Mouse (Mus musculus) neural tube, embryonic 12.5 days (tissue): ENCODE data around the gene Itgb7. TPM values are rescaled to one million over a fixed set of nuclear protein-coding genes. Genes with fewer than 3 reads are reported as not detected.

Source experiments
- ATAC-seq: fragments of 200-750 bp; cut with Nextera tagmentation; 2 replicates; pipeline ENCODE4 v1.8.0; 2017; ENCODE audit warnings: low read depth, mild to moderate bottlenecking, moderate TSS enrichment, moderate library complexity; ENCODE audit not compliant: low FRiP score
- H3K27ac ChIP-seq: fragments of 300-500 bp; sonication (generic); 2 replicates; pipeline ENCODE4 v1.5.1; 2016
- H3K27me3 ChIP-seq: fragments of 300-500 bp; sonication (generic); replicated peaks from 2 replicates; pipeline ENCODE4 v1.6.1; 2016; ENCODE audit warnings: mild to moderate bottlenecking
- H3K36me3 ChIP-seq: fragments of 300-500 bp; sonication (generic); 2 replicates; pipeline ENCODE4 v1.6.1; 2016; ENCODE audit warnings: mild to moderate bottlenecking
- H3K4me1 ChIP-seq: fragments of 300-500 bp; sonication (generic); 2 replicates; pipeline ENCODE4 v1.6.1; 2016
- H3K4me2 ChIP-seq: fragments of 300-500 bp; sonication (generic); replicated peaks from 2 replicates; pipeline ENCODE4 v1.6.1; 2016; ENCODE audit warnings: mild to moderate bottlenecking
- H3K4me3 ChIP-seq: fragments of 300-500 bp; sonication (generic); 2 replicates; pipeline ENCODE4 v1.5.1; 2016
- H3K9ac ChIP-seq: fragments of 300-500 bp; sonication (generic); 2 replicates; pipeline ENCODE4 v1.6.1; 2016; ENCODE audit warnings: mild to moderate bottlenecking
- H3K9me3 ChIP-seq: fragments of 300-500 bp; sonication (generic); 2 replicates; pipeline ENCODE4 v1.6.1; 2016; ENCODE audit warnings: mild to moderate bottlenecking
- WGBS: fragments of 180-500 bp; shearing (Covaris S2); methylation state at CpG from one replicate; pipeline ENCODE4 v1.1.7; 2016; 5-methylcytosine and 5-hydroxymethylcytosine counted together
- polyA plus RNA-seq: library from polyadenylated mRNA; unstranded; fragments of >200 nt; fragmentation: Nextera tagmentation; extraction: Ambion mirVana; gene quantifications from 2 replicates; pipeline ENCODE4 v1.2.1, GENCODE M21; 2016

Gene Itgb7
- polyA plus RNA-seq, 1 experiment from 2014 or later, result 0.29 TPM

- H3K9ac ChIP-seq, result peak overlapping the region; percentile 61
- H3K4me2 ChIP-seq, result peak overlapping the region; percentile 97
- peaks cover 61% of the 10 kb centered on the region for H3K4me1 ChIP-seq
- peak overlapping the region; percentile 56 for H3K4me3 ChIP-seq
- WGBS, result under 1% methylated on average over 57 of the region's 65 CpGs
- peaks cover 48% of the 10 kb centered on the region for H3K27me3 ChIP-seq
- H3K36me3 ChIP-seq, result no peaks in the 10 kb centered on the region
- ATAC-seq, result peak; percentile 23; the same call in 1 of the 2 replicates
- H3K9me3 ChIP-seq, result no peaks in the 10 kb centered on the region
- H3K27ac ChIP-seq, result peak overlapping the region; percentile 42; the same call in 1 of the 2 replicates
These were observed 15.7 kb upstream of the Itgb7 start for GRCm38 (mm10) chr15:102247252-102248130.

DNA sequence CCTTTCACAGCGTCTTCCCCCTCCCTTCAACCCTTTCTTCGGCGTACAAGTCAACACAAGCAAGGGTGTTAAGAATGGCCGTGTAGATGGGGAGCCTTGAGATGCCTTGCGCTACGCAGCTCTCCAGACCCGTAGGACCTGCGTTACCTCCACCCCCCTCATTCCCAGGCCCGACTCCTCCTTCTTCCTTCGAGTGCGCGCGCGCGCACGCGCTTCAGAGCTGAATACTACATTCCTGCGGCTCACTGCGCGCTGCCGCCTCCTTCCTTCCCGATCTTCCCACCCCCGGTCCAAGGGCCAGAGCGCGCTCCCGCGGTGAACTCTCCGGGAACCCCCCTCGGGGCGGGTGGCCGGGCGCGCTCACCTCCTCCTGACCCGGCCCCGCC lies 15.1 kb upstream of the Itgb7 start:
- Histone ChIP-seq H3K9me3 (no peaks in the 10 kb centered on the region), H3K4me3 (peak overlapping the region; percentile 56), H3K9ac (peak overlapping the region; percentile 61), H3K27me3 (peaks cover 52% of the 10 kb centered on the region), H3K27ac (no peak overlapping the region), H3K4me2 (peak overlapping the region; percentile 97), H3K36me3 (no peaks in the 10 kb centered on the region), H3K4me1 (peaks cover 61% of the 10 kb centered on the region)
- peak; percentile 69 for ATAC-seq
- under 1% methylated on average over 33 of the region's 35 CpGs for WGBS

DNA sequence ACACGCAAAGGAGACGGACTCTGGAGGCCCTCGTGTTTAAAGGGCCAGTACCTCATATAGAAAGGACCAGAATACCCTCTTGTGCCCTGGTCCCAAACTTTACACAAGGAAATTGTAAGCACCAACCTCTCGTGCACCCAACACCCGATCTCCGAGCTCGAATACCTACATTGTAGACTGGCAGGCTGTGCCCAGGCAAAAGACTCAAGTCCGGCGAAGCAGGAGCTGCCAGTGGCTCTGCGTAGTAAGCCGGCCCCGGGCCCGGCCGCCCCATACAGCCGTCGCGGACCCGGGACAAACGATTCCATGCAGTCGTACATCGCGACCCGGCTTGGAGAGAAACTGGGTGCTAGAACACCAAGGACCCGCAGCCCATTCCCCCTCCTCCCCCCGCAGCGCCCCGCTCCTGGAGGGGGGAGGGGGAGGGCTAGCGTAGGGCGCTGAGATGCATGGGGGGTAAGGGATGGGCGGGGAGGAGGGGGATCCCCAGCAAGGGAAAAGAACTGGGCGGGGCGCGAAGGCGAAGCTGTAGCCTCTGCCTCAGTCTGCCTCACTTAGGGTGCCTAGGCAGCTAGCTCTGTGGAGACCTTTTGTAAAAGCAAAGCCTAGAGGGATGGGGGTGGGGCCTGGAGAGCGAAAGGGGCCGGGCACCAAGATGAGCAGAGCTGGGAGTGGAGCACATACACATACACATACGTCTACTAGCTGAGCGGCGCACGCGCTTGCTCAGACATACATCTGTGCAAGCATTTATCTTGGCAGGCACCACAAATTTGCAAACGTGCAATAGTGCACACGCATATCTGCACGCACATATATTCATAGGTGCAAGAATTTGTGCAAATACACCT lies 14.4 kb upstream of the Itgb7 start:
- H3K27me3 ChIP-seq, result peaks cover 54% of the 10 kb centered on the region
- under 1% methylated on average over 41 of the region's 44 CpGs for WGBS
- H3K36me3 ChIP-seq, result no peaks in the 10 kb centered on the region
- H3K4me1 ChIP-seq, result peaks cover 61% of the 10 kb centered on the region
- H3K4me3 ChIP-seq, result peak overlapping the region; percentile 56
- peak overlapping the region; percentile 97 for H3K4me2 ChIP-seq
- ATAC-seq, result peak; percentile 76
- H3K9ac ChIP-seq, result peak overlapping the region; percentile 61
- H3K9me3 ChIP-seq, result no peaks in the 10 kb centered on the region
- H3K27ac ChIP-seq, result peak overlapping the region; percentile 59

GRCm38 (mm10) chr15:102245461-102245881 lies 13.7 kb upstream of the Itgb7 start:
- peaks cover 61% of the 10 kb centered on the region for H3K4me1 ChIP-seq
- 3% methylated on average over 14 of the region's 14 CpGs for WGBS
- no peaks in the 10 kb centered on the region for H3K9me3 ChIP-seq
- H3K36me3 ChIP-seq, result no peaks in the 10 kb centered on the region
- H3K9ac ChIP-seq, result peak overlapping the region; percentile 61
- peak overlapping the region; percentile 56 for H3K4me3 ChIP-seq
- ATAC-seq, result no peak
- H3K27me3 ChIP-seq, result peaks cover 54% of the 10 kb centered on the region
- peak overlapping the region; percentile 97 for H3K4me2 ChIP-seq
- H3K27ac ChIP-seq, result no peak overlapping the region

GRCm38 (mm10) chr15:102244306-102245191 lies 12.8 kb upstream of the Itgb7 start:
- H3K27ac ChIP-seq, result no peak overlapping the region
- peak overlapping the region; percentile 56 for H3K4me3 ChIP-seq
- H3K27me3 ChIP-seq, result peaks cover 57% of the 10 kb centered on the region
- no peaks in the 10 kb centered on the region for H3K9me3 ChIP-seq
- ATAC-seq, result no peak
- 0 out of 2 replicates have a peak overlapping the region, but pooled peaks have one; percentile 61 for H3K9ac ChIP-seq
- H3K36me3 ChIP-seq, result no peaks in the 10 kb centered on the region
- peak overlapping the region; percentile 97 for H3K4me2 ChIP-seq
- WGBS, result 6% methylated on average over 19 of the region's 19 CpGs
- peaks cover 55% of the 10 kb centered on the region for H3K4me1 ChIP-seq

- Histone ChIP-seq H3K4me1 (peaks cover 48% of the 10 kb centered on the region), H3K9ac (peak overlapping the region; percentile 38; the same call in 1 of the 2 replicates), H3K27ac (no peak overlapping the region), H3K36me3 (no peaks in the 10 kb centered on the region), H3K4me3 (0 out of 2 replicates have a peak overlapping the region, but pooled peaks have one; percentile 7), H3K4me2 (peak overlapping the region; percentile 44), H3K9me3 (no peaks in the 10 kb centered on the region), H3K27me3 (peaks cover 52% of the 10 kb centered on the region)
- 9% methylated on average over 22 of the region's 22 CpGs for WGBS
- ATAC-seq, result no peak
These were observed 11.8 kb upstream of the Itgb7 start for GRCm38 (mm10) chr15:102243229-102244190.

DNA sequence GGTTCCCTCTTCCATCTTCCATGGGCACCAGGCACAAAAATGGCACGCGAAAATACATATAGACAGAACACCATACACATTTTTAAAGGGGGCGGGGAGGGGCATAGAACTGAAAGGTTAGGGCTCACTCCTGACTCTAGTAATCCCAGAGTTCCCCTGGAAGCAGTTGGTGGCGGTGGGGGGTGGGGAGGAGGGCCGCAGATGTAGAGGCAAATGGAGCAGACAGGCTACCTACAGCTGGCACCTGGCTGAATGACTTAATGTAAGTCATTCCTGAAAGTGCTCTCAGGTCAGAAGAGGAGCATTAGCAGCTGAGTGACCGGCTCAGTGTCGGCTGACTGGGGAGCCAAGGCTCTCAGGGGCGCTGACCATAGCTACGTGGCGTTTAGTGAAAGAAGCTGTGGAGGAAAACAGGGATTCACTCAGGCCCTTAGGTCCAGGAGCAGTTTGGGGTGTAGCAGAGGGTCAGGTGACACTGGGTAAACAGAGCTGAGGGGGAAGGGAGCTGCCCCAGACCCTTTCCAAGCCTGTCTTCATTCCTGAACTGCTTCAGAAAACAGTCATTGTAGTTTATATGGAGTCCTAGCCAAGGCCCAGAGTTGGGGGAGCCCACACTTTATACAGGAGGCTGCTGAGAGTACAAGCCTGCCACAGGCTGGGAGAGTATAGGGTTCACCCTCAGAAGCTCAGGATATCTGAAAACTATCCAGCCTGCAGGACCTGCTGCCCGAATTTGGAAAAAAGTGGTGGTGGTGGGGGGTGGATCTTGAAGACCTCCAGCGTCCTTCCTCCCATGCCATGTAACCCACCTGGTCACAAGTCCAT lies 10.9 kb upstream of the Itgb7 start:
- H3K27ac ChIP-seq, result no peak overlapping the region
- H3K9ac ChIP-seq, result no peak overlapping the region
- peaks cover 40% of the 10 kb centered on the region for H3K4me1 ChIP-seq
- H3K27me3 ChIP-seq, result peaks cover 45% of the 10 kb centered on the region
- no peak for ATAC-seq
- WGBS, result 25% methylated on average over 12 of the region's 12 CpGs
- H3K4me2 ChIP-seq, result peak overlapping the region; percentile 44; the same call in 1 of the 2 replicates
- H3K4me3 ChIP-seq, result no peak overlapping the region
- H3K36me3 ChIP-seq, result no peaks in the 10 kb centered on the region
- no peaks in the 10 kb centered on the region for H3K9me3 ChIP-seq

GRCm38 (mm10) chr15:102240607-102241006 lies 8.9 kb upstream of the Itgb7 start:
- 81% methylated on average over 4 of the region's 4 CpGs for WGBS
- Histone ChIP-seq H3K9me3 (no peaks in the 10 kb centered on the region), H3K27me3 (peaks cover 35% of the 10 kb centered on the region), H3K4me1 (peaks cover 26% of the 10 kb centered on the region), H3K9ac (no peak overlapping the region), H3K4me3 (no peak overlapping the region), H3K36me3 (0 out of 2 replicates have a peak, but pooled peaks cover 1% of the 10 kb centered on the region), H3K27ac (no peak overlapping the region), H3K4me2 (no peak overlapping the region)
- no peak for ATAC-seq

- Histone ChIP-seq H3K4me3 (no peak overlapping the region), H3K27me3 (peaks cover 28% of the 10 kb centered on the region), H3K9me3 (no peaks in the 10 kb centered on the region), H3K4me2 (no peak overlapping the region), H3K9ac (no peak overlapping the region), H3K36me3 (0 out of 2 replicates have a peak, but pooled peaks cover 4% of the 10 kb centered on the region), H3K4me1 (peaks cover 19% of the 10 kb centered on the region), H3K27ac (no peak overlapping the region)
- WGBS, result 78% methylated on average over 11 of the region's 11 CpGs
- no peak for ATAC-seq
These were observed 8.1 kb upstream of the Itgb7 start for GRCm38 (mm10) chr15:102239851-102240250.

DNA sequence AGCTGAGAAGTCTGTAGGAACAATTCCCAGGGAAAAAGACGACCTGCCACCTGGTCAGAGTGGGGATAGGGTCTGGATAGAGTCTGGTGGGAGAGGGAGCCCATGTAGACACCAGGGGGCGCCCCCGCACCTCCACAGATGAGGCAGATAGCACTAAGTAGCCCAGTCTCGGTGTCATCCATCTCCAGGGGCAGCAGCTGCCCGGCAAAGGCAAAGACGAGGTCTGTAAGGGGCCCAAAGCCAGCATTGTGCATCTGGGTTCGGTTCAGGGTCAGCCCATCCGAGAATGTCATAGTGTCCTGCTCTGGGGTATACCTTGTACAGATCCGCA lies 7.5 kb upstream of the Itgb7 start:
- Histone ChIP-seq H3K4me3 (no peak overlapping the region), H3K27ac (no peak overlapping the region), H3K9me3 (no peaks in the 10 kb centered on the region), H3K9ac (no peak overlapping the region), H3K36me3 (0 out of 2 replicates have a peak, but pooled peaks cover 4% of the 10 kb centered on the region), H3K27me3 (peaks cover 23% of the 10 kb centered on the region), H3K4me1 (peaks cover 15% of the 10 kb centered on the region), H3K4me2 (no peak overlapping the region)
- 15% methylated on average over 9 of the region's 9 CpGs for whole genome bisulfite sequencing
- peak; percentile 86 for ATAC-seq
